Mouse (Mus musculus): Measurements from ENCODE around the gene Tax1bp3. TPM values are rescaled to one million over a fixed set of nuclear protein-coding genes. Genes with fewer than 3 reads are reported as not detected.

The Tax1bp3 gene
- 1 to 10 TPM; 4.9 to 9.2 (median 7.2) TPM for total RNA-seq (2022)

DNA sequence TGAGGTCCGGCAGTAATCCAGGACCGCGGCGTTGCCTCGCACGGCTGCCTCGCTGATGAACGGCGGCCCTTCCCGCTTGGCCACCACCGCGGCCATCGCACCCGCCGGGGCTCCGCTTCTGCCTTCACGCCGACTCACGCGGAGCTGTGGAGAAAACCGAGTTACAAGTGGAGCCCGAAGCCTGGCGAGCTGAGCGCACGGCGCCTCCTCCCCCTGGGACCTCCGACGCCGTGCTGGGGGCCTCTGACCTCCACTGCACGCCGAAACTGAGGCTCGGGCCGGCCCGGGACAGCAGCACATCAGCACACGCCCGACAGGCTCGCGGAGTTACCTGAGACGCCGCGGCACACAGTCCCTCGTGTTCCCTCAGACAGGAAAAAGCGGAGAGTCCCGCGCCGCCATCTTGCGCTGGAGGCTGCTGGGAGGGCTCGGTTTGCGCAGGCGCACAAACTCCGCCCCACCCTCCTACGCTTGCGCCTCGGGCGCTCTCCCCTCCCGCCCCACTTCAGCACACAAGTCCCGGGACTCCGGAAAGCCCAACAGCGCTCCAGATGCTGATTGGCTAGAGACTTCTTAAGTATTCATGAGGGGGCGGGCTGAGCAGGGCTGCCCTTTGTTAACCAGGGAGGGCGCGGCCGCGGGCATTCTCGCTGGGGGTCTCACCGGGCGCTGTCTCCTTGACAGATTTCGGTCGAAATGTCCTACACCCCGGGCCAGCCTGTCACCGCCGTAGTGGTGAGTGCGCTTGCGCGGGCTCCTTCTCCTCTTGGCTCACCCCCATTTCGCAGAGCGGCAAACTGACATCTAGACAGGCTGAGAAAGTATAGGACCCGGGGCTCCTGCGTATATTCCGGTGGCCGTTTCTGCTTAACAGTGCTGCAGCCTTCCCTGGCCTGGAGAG, at the start of gene Tax1bp3, which contains the start of gene Emc6:
Gene Tax1bp3 (plus strand): TSS at position 476 of the 901 bp plus-strand sequence.
Gene Emc6 (minus strand): TSS at position 430 of the 901 bp plus-strand sequence.
- DNase-seq (ENCODE audit: low spot score in 2 of 2), result peak; percentile 91 to 95

DNA sequence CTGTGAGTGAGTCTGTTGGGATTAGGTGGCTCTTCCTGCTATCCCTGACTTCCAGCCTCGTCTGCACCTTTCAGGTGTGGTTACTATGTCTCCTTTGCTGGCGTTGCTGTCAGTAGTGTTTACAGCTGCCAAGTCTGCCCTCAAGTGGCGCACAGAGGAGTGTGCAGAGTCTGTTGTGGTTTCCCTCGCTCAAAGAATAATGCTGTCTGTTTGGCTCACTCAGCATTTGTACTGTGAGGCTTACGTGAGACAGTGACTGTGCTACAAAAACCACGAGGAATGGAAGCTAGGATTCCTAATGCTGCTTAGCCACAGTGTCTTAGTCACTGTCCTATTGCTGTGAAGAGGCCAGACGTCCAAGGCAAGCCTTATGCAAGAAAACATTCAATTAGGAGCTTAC, 45.9 kb upstream of the Tax1bp3 start:
- DNase-seq (ENCODE audit: low spot score in 2 of 2), result no peak

DNA sequence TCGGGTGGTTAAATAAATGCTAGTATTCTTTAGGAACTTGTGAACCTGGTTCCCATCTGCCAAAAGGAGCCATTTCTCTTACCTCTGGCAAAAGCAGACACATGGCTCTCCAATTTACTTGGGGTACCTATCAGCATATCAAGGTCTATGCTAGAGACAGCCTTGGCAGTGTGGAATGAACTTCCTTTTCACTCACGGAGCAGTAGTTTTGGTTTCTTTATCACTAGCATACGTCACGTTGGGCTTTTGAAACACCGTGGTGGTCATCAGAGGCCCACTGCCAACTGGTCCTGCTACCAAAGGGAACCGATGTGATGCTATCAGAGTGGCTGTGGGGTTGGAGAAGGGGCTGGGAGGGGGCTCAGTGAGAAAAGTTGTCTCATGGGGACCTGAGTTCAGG, 43.9 kb upstream of the Tax1bp3 start:
- DNase-seq (ENCODE audit: low spot score in 2 of 2), result no peak

GRCm38 (mm10) chr11:73134222-73134621, 42.7 kb upstream of the Tax1bp3 start:
- DNase-seq (ENCODE audit: low spot score in 2 of 2), result no peak

DNA sequence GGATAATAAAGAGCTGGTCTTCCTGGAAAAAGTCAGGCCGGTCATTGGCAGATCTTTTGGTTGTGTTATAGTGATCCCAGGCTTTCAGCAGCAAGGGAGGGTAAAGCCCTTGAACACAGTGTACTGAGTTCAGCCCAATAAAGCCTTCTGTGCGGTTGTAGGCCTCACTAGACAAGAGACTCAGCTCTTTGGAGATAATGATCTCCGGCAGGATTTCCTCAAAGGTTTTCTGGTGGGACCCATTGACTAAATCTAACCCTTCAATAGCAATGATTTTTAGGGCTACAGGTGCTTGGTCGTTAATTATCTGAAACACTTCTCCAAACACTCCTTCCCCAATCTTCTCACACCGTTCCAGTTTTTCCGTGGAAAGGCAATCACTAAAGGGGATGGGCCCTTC, 40.3 kb upstream of the Tax1bp3 start:
- no peak for DNase-seq (ENCODE audit: low spot score in 2 of 2)

- DNase-seq (ENCODE audit: low spot score in 2 of 2), result no peak
Measured at GRCm38 (mm10) chr11:73137116-73137515, 39.8 kb upstream of the Tax1bp3 start.

- DNase-seq (ENCODE audit: low spot score in 2 of 2), result peak; percentile 80 to 83
Measured at GRCm38 (mm10) chr11:73137591-73138501, 39.0 kb upstream of the Tax1bp3 start, which contains the start of gene Haspin. Haspin (minus strand) TSS chr11:73138294.

- DNase-seq (ENCODE audit: low spot score in 2 of 2), result peak in 1 of 2 experiments; percentile 13
Measured at GRCm38 (mm10) chr11:73144261-73144681, 32.6 kb upstream of the Tax1bp3 start.

DNA sequence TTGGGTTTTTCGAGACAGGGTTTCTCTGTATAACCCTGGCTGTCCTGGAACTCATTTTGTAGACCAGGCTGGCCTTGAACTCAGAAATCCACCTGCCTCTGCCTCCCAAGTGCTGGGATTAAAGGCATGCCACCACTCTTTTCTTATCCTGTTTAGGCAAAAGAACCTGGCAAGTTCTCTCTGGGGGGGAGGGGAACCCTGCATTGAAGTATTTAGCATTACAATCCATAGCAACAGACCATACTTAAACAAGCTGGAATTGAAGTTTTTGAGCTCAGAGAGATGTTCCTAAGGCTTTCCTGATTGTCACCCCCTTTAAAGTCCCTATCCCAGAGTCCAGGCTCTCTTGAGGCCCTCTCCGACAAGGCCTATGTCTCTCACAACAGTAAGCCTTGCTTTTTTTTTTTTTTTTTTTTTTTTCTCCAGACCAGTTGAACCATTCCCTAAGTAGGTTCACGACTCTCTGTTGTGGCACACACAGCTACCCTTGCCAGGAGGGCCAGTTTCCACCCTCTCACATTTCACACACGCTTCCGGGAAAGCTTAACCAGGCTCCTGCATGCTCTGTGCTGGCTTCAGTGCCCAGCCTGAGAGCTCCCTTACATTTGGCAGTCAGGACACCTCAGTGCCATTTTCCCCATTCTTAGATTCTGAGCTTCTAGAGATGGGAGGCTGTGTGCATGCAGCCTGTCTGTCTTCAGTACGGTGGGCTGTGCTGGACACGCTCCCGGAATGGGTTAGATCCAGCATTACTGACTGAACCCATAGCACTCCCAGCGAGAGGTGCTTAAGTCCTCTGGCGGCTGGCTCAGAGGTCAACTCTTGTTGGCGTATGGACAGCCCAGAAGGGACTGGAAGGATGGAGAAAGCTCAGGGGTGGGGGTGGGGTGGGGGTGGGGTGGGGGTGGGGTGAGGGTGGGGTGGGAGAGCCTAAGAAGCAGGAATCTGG, 30.6 kb upstream of the Tax1bp3 start:
- DNase-seq (ENCODE audit: low spot score in 2 of 2), result peak; percentile 34 to 57

DNA sequence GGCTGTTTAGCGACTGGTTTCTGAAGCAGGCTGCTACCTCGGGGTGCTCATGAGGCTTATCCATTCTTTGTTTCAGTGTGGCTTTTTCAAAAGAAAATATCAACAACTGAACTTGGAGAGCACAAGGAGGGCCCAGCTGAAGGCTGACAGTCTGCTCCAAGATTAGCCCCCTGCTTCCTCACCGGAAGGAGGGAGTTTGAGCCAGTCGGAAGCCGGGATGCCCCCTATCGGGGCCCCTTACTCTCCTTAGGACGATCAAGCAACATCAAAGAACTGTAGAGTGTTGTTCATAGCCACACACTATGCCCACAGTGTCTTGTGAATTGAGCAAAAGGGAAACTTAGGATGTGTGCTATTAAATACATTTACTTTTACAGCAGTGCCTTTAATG, 29.9 kb upstream of the Tax1bp3 start:
- DNase-seq (ENCODE audit: low spot score in 2 of 2), result no peak

DNA sequence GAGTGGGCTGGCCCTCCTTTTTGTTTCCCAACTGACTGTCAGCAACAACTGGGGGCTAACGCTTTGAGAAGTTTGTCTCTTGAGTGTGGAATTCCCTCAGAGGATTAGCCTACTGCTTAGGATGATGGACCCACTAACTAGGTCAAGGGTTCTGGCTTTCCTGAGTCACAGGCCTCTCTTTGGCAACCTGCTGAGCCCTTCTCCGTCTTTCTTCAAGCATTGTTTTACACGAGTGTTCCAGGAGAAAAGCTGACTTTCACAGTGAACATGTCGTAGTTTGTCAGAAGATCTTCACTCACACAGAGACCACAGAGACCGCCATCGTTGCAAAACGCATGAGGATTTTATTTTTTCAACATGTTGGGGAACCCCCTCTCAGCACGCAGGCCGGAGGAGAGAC, 28.7 kb upstream of the Tax1bp3 start:
- DNase-seq (ENCODE audit: low spot score in 2 of 2), result no peak

- no peak for DNase-seq (ENCODE audit: low spot score in 2 of 2)
Measured at GRCm38 (mm10) chr11:73155071-73155470, 21.8 kb upstream of the Tax1bp3 start.

- peak; percentile 42 to 55 for DNase-seq (ENCODE audit: low spot score in 2 of 2)
Measured at GRCm38 (mm10) chr11:73159957-73160810, 16.7 kb upstream of the Tax1bp3 start, which contains the start of gene P2rx5. P2rx5 (plus strand) TSS chr11:73160421.

DNA sequence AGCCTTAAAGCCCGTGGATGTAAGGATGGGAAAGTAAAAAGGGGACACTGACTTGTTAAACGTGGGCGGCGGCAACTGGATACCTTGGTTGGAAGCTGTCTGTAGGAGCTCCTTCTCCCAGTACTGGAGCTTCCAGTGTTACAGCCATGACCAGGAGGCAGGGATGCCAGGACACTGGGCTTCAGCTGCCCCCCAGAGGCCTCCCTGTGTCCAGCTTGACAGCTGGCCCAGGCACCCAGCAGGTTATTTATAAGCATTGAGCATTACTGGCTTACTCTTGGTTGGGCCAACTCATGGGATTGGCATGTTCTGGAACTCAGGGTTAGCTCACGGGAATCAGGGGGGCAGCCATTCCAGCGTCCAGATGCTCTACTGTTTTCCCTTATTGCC, 16.1 kb upstream of the Tax1bp3 start:
- peak; percentile 73 to 83 for DNase-seq (ENCODE audit: low spot score in 2 of 2)

DNA sequence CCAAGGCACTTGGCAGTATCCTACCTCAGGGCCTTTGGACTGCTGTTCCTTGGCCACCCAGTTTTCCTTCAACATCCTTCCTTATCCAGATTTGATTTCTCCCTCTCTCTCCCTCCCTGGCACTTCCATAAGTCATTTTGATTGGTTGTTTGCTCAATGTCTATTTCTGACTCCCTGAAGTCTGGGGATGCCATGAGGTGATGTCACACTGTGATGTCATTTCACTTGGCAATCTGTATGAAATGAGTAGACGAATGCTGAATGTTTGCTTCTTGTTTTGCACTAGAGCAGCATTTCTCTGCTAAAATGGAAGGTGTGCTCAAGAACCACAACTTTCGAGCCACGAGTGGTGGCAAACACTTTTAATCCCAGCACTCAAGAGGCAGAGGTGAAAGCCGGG, 15.3 kb upstream of the Tax1bp3 start:
- no peak for DNase-seq (ENCODE audit: low spot score in 2 of 2)

DNA sequence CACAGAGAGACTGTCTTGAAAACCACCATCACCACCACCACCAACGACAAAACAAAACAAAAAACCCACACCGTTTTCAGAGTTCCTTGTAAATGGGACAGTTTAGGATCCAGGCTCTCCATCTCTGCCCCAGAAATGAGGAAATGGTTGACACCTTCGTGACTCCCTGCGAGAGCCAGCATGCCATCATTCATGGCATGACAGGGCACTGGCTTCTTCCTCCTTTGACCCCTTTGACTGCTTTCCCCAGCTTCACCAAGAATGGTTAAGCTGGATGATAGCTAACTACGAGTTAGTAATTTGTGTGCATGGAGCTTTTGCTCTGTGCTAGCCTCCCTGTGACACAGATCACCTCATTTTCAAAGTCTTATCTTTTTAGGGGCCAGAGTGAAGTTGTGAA, 14.6 kb upstream of the Tax1bp3 start:
- no peak for DNase-seq (ENCODE audit: low spot score in 2 of 2)

GRCm38 (mm10) chr11:73168071-73168470, 8.8 kb upstream of the Tax1bp3 start:
- no peak for DNase-seq (ENCODE audit: low spot score in 2 of 2)

- DNase-seq (ENCODE audit: low spot score in 2 of 2), result no peak
Measured at GRCm38 (mm10) chr11:73168576-73168975, 8.3 kb upstream of the Tax1bp3 start.

DNA sequence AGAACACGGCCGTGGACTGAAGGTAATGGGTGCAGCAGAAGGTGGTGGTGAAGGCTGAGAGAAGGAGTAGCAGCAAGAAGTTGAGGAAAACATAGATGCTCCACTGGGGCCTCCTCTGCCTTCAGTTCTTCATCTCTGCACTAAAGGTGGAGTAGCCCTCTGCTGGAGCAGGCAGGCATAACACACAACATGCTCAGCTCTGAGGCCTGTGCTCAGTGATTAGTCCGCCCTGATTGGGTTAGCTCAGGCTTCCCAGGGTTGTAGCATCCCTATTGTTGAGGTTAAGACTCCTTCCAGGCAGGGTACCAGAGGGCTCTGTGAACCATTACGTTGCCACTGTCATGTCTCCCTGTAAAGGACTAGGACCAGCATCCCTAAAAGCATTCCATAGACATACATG, 7.7 kb upstream of the Tax1bp3 start:
- peak in 1 of 2 experiments; percentile 21 for DNase-seq (ENCODE audit: low spot score in 2 of 2)

DNA sequence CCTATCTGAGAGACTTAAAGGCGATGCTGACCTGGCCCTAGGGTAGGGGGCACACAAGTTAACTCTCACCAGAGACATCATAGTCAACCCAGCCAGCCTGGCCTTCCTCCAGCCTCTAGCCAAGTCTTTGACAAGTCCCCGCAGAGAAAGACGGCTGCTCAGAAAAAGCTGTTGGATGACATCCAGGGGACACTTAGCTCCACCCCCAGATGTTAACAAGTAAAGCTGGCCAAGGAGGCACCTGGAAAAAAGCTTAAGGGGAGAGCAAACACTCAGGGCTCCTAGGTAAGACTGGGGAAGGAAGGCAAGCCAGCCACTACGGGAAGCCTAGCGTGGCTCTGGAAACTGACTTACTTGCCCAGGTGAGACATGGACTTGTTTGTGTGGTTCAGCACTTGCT, 4.7 kb upstream of the Tax1bp3 start:
- DNase-seq (ENCODE audit: low spot score in 2 of 2), result peak; percentile 17 to 23

All from gastrocnemius, adult 8-10 months (tissue).